Mouse (Mus musculus): Measurements from ENCODE around the gene Rph3a. TPM values are rescaled to one million over a fixed set of nuclear protein-coding genes. Genes with fewer than 3 reads are reported as not detected.

The Rph3a gene
- polyA plus RNA-seq, 1 experiment from 2014 or later = not detected

GRCm38 (mm10) chr5:120967355-120968133, 42.3 kb downstream of the Rph3a start:
- Histone ChIP-seq H3K4me2 (no peak overlapping the region), H3K4me3 (ENCODE audit: low read depth, low read length) (no peak overlapping the region), H3K9me3 (ENCODE audit: low read depth, low read length) (no peaks in the 10 kb centered on the region), H3K9ac (no peak overlapping the region), H3K36me3 (ENCODE audit: insufficient read depth) (no peaks in the 10 kb centered on the region), H3K27ac (ENCODE audit: low read depth) (no peak overlapping the region), H3K4me1 (ENCODE audit: insufficient read depth) (no peaks in the 10 kb centered on the region), H3K27me3 (ENCODE audit: insufficient read depth, low read length) (no peaks in the 10 kb centered on the region)
- TF ChIP-seq CTCF (IDR thresholded peaks at IDR 0.05; ENCODE audit: low read depth) = no peak
- ATAC-seq (ENCODE audit: insufficient read depth) = no peak
- DNase-seq = no peak
- 63% methylated on average over 13 of the region's 13 CpGs for WGBS

- no peak for TF ChIP-seq CTCF (IDR thresholded peaks at IDR 0.05; ENCODE audit: low read depth)
- Histone ChIP-seq H3K27me3 (ENCODE audit: insufficient read depth, low read length) (no peaks in the 10 kb centered on the region), H3K4me2 (no peak overlapping the region), H3K4me3 (ENCODE audit: low read depth, low read length) (no peak overlapping the region), H3K27ac (ENCODE audit: low read depth) (no peak overlapping the region), H3K36me3 (ENCODE audit: insufficient read depth) (no peaks in the 10 kb centered on the region), H3K9ac (no peak overlapping the region), H3K9me3 (ENCODE audit: low read depth, low read length) (no peaks in the 10 kb centered on the region), H3K4me1 (ENCODE audit: insufficient read depth) (no peaks in the 10 kb centered on the region)
- WGBS = 84% methylated on average over 8 of the region's 8 CpGs
- no peak for ATAC-seq (ENCODE audit: insufficient read depth)
- DNase-seq = no peak
Measured at GRCm38 (mm10) chr5:120966894-120967293, 43.0 kb downstream of the Rph3a start.

GRCm38 (mm10) chr5:120966156-120966555, 43.7 kb downstream of the Rph3a start:
- no peak for TF ChIP-seq CTCF (IDR thresholded peaks at IDR 0.05; ENCODE audit: low read depth)
- Histone ChIP-seq H3K27me3 (ENCODE audit: insufficient read depth, low read length) (no peaks in the 10 kb centered on the region), H3K36me3 (ENCODE audit: insufficient read depth) (no peaks in the 10 kb centered on the region), H3K4me3 (ENCODE audit: low read depth, low read length) (no peak overlapping the region), H3K9ac (no peak overlapping the region), H3K27ac (ENCODE audit: low read depth) (no peak overlapping the region), H3K9me3 (ENCODE audit: low read depth, low read length) (no peaks in the 10 kb centered on the region), H3K4me2 (no peak overlapping the region), H3K4me1 (ENCODE audit: insufficient read depth) (no peaks in the 10 kb centered on the region)
- DNase-seq (no peak), ATAC-seq (ENCODE audit: insufficient read depth) (no peak)
- 82% methylated on average over 4 of the region's 4 CpGs for WGBS

GRCm38 (mm10) chr5:120961004-120961403, 48.9 kb downstream of the Rph3a start:
- Histone ChIP-seq H3K4me1 (ENCODE audit: insufficient read depth) (no peaks in the 10 kb centered on the region), H3K9me3 (ENCODE audit: low read depth, low read length) (no peaks in the 10 kb centered on the region), H3K4me2 (no peak overlapping the region), H3K27me3 (ENCODE audit: insufficient read depth, low read length) (no peaks in the 10 kb centered on the region), H3K36me3 (ENCODE audit: insufficient read depth) (no peaks in the 10 kb centered on the region), H3K27ac (ENCODE audit: low read depth) (no peak overlapping the region), H3K9ac (no peak overlapping the region), H3K4me3 (ENCODE audit: low read depth, low read length) (no peak overlapping the region)
- no peak for ATAC-seq (ENCODE audit: insufficient read depth)
- peak; percentile 39 for DNase-seq
- TF ChIP-seq CTCF (IDR thresholded peaks at IDR 0.05; ENCODE audit: low read depth) = no peak
- WGBS = 52% methylated on average over 4 of the region's 4 CpGs

GRCm38 (mm10) chr5:120953974-120954373, 55.9 kb downstream of the Rph3a start:
- H3K36me3 ChIP-seq (ENCODE audit: insufficient read depth) = no peaks in the 10 kb centered on the region
- H3K4me2 ChIP-seq = no peak overlapping the region
- no peaks in the 10 kb centered on the region for H3K27me3 ChIP-seq (ENCODE audit: insufficient read depth, low read length)
- H3K27ac ChIP-seq (ENCODE audit: low read depth) = no peak overlapping the region
- H3K9me3 ChIP-seq (ENCODE audit: low read depth, low read length) = no peaks in the 10 kb centered on the region
- no peaks in the 10 kb centered on the region for H3K4me1 ChIP-seq (ENCODE audit: insufficient read depth)
- peak; percentile 73 for TF ChIP-seq CTCF (IDR thresholded peaks at IDR 0.05; ENCODE audit: low read depth)
- peak; percentile 49 for DNase-seq
- no peak overlapping the region for H3K9ac ChIP-seq
- 17% methylated on average over 5 of the region's 5 CpGs for WGBS
- ATAC-seq (ENCODE audit: insufficient read depth) = no peak
- H3K4me3 ChIP-seq (ENCODE audit: low read depth, low read length) = no peak overlapping the region

GRCm38 (mm10) chr5:120952242-120952770, 57.6 kb downstream of the Rph3a start:
- no peaks in the 10 kb centered on the region for H3K36me3 ChIP-seq (ENCODE audit: insufficient read depth)
- DNase-seq (peak; percentile 1), ATAC-seq (ENCODE audit: insufficient read depth) (no peak)
- no peak overlapping the region for H3K9ac ChIP-seq
- no peak overlapping the region for H3K4me3 ChIP-seq (ENCODE audit: low read depth, low read length)
- 61% methylated on average over 10 of the region's 10 CpGs for WGBS
- H3K27me3 ChIP-seq (ENCODE audit: insufficient read depth, low read length) = no peaks in the 10 kb centered on the region
- H3K4me2 ChIP-seq = no peak overlapping the region
- TF ChIP-seq CTCF (IDR thresholded peaks at IDR 0.05; ENCODE audit: low read depth) = no peak
- H3K9me3 ChIP-seq (ENCODE audit: low read depth, low read length) = no peaks in the 10 kb centered on the region
- H3K4me1 ChIP-seq (ENCODE audit: insufficient read depth) = no peaks in the 10 kb centered on the region
- no peak overlapping the region for H3K27ac ChIP-seq (ENCODE audit: low read depth)

GRCm38 (mm10) chr5:120942076-120942475, 67.8 kb downstream of the Rph3a start:
- ATAC-seq (ENCODE audit: insufficient read depth) = no peak
- H3K4me2 ChIP-seq = no peak overlapping the region

More at GRCm38 (mm10) chr5:120942076-120942475, 67.8 kb downstream of the Rph3a start:
- no peak for TF ChIP-seq CTCF (IDR thresholded peaks at IDR 0.05; ENCODE audit: low read depth)
- DNase-seq = no peak
- Histone ChIP-seq H3K27me3 (ENCODE audit: insufficient read depth, low read length) (no peaks in the 10 kb centered on the region), H3K4me3 (ENCODE audit: low read depth, low read length) (no peak overlapping the region), H3K27ac (ENCODE audit: low read depth) (no peak overlapping the region), H3K4me1 (ENCODE audit: insufficient read depth) (no peaks in the 10 kb centered on the region), H3K9ac (no peak overlapping the region), H3K9me3 (ENCODE audit: low read depth, low read length) (no peaks in the 10 kb centered on the region), H3K36me3 (ENCODE audit: insufficient read depth) (no peaks in the 10 kb centered on the region)
- WGBS = 57% methylated on average over 10 of the region's 10 CpGs

Data from lung, embryonic 14.5 days (tissue).